Mouse (Mus musculus) gastrocnemius, adult 8-10 months (tissue): ENCODE measurements at regions not wholly inside any gene's neighbourhood (a gene's known extent, or its start where the extent isn't known, plus 50 kb on each side); places are given as distances from the start of the nearest gene placed in this dataset.

Experiments used
- DNase-seq, 2 experiments: peaks; one replicate each; pipeline ENCODE4 v3.0.0; 2022; ENCODE audit warnings: low spot score in 2 of 2

- DNase-seq: no peak
Observed at GRCm38 (mm10) chr1:151119566-151119965, 62.8 kb upstream of the Gm47985 start.

GRCm38 (mm10) chr1:151121686-151122085, 60.7 kb upstream of the Gm47985 start:
- DNase-seq: no peak

- DNase-seq: no peak
Observed at GRCm38 (mm10) chr1:151123964-151124363, 58.4 kb upstream of the Gm47985 start.

- no peak for DNase-seq
Observed at GRCm38 (mm10) chr1:151125028-151125659, 57.2 kb upstream of the Gm47985 start.

GRCm38 (mm10) chr1:151125764-151126485, 56.4 kb upstream of the Gm47985 start:
- DNase-seq: no peak

GRCm38 (mm10) chr1:151126756-151127155, 55.6 kb upstream of the Gm47985 start:
- no peak for DNase-seq

GRCm38 (mm10) chr1:151128005-151128404, 54.3 kb upstream of the Gm47985 start:
- peak in 1 of 2 experiments; percentile 24 for DNase-seq

GRCm38 (mm10) chr1:151128955-151129354, 53.4 kb upstream of the Gm47985 start:
- DNase-seq: no peak

- no peak for DNase-seq
Observed at GRCm38 (mm10) chr1:151130036-151130435, 52.3 kb upstream of the Gm47985 start.

GRCm38 (mm10) chr1:151130845-151131626, 51.3 kb upstream of the Gm47985 start:
- no peak for DNase-seq

GRCm38 (mm10) chr1:151131627-151132284, 50.6 kb upstream of the Gm47985 start:
- no peak for DNase-seq
